Mouse (Mus musculus): ENCODE results near the gene Smim20.

Gene Smim20

GRCm38 (mm10) chr5:53261999-53262398 is 4.9 kb upstream of the Smim20 start:
- in situ Hi-C loops (cut with MboI; ENCODE audit: unreplicated experiment in 2 of 2) = loop anchor here (10.0 to 25.0 kb wide), 2 partner anchors 733 to 1075 kb away; partner anchors contain the start of genes Dhx15 (in 1 of the 2) and Stim2 (in 1 of the 2)

- in situ Hi-C loops (cut with MboI; ENCODE audit: unreplicated experiment in 2 of 2) = loop anchor here (10.0 to 25.0 kb wide), 2 partner anchors 731 to 1077 kb away; partner anchors contain the start of genes Dhx15 (in 1 of the 2) and Stim2 (in 1 of the 2)
These were observed 2.8 kb upstream of the Smim20 start for GRCm38 (mm10) chr5:53264061-53264460.

GRCm38 (mm10) chr5:53265740-53266139 is 1.1 kb upstream of the Smim20 start:
- in situ Hi-C loops (cut with MboI; ENCODE audit: unreplicated experiment in 2 of 2) = loop anchor here (5.0 to 25.0 kb wide), 3 partner anchors 33 to 1078 kb away; partner anchors contain the start of genes Dhx15 (in 1 of the 2) and Stim2 (in 1 of the 2)

- in situ Hi-C loops (cut with MboI; ENCODE audit: unreplicated experiment in 2 of 2) = loop anchor here (5.0 to 25.0 kb wide), 3 partner anchors 34 to 1079 kb away; partner anchors contain the start of genes Dhx15 (in 1 of the 2) and Stim2 (in 1 of the 2)
These were observed 702 bp upstream of the Smim20 start for GRCm38 (mm10) chr5:53266181-53266580.

- in situ Hi-C loops (cut with MboI; ENCODE audit: unreplicated experiment in 2 of 2) = loop anchor here (5.0 to 25.0 kb wide), 3 partner anchors 36 to 1081 kb away; partner anchors contain the start of genes Dhx15 (in 1 of the 2) and Stim2 (in 1 of the 2)
These were observed 1.3 kb downstream of the Smim20 start for GRCm38 (mm10) chr5:53268095-53268692.

GRCm38 (mm10) chr5:53269799-53270198 is 2.9 kb downstream of the Smim20 start:
- in situ Hi-C loops (cut with MboI; ENCODE audit: unreplicated experiment in 2 of 2) = loop anchor here (5.0 to 25.0 kb wide), 5 partner anchors 37 to 1082 kb away; partner anchors contain the start of genes Dhx15 (in 1 of the 2) and Stim2 (in 1 of the 2)

- in situ Hi-C loops (cut with MboI; ENCODE audit: unreplicated experiment in 2 of 2) = loop anchor here (5.0 to 25.0 kb wide), 3 partner anchors 321 to 1084 kb away; partner anchors contain the start of gene Dhx15 (in 1 of the 2)
These were observed 4.2 kb downstream of the Smim20 start for GRCm38 (mm10) chr5:53270947-53271711.

- in situ Hi-C loops (cut with MboI; ENCODE audit: unreplicated experiment in 2 of 2) = loop anchor here (5.0 to 25.0 kb wide), 3 partner anchors 320 to 1085 kb away; partner anchors contain the start of gene Dhx15 (in 1 of the 2)
These were observed 5.7 kb downstream of the Smim20 start for GRCm38 (mm10) chr5:53272626-53273025.

GRCm38 (mm10) chr5:53273699-53274430 is 7.0 kb downstream of the Smim20 start:
- in situ Hi-C loops (cut with MboI; ENCODE audit: unreplicated experiment in 2 of 2) = loop anchor here (5.0 to 25.0 kb wide), 3 partner anchors 318 to 1087 kb away; partner anchors contain the start of gene Dhx15 (in 1 of the 2)

GRCm38 (mm10) chr5:53274811-53275355 is 8.0 kb downstream of the Smim20 start:
- in situ Hi-C loops (cut with MboI; ENCODE audit: unreplicated experiment in 2 of 2) = loop anchor here (5.0 to 25.0 kb wide), 3 partner anchors 317 to 1088 kb away; partner anchors contain the start of gene Dhx15 (in 1 of the 2)

GRCm38 (mm10) chr5:53275376-53275775 is 8.5 kb downstream of the Smim20 start:
- in situ Hi-C loops (cut with MboI; ENCODE audit: unreplicated experiment in 2 of 2) = loop anchor here in 1 of 2 experiments (10.0 kb wide), 1 partner anchor 319 kb away; no protein-coding TSS in a partner anchor

GRCm38 (mm10) chr5:53276470-53277022 is 9.7 kb downstream of the Smim20 start:
- in situ Hi-C loops (cut with MboI; ENCODE audit: unreplicated experiment in 2 of 2) = loop anchor here in 1 of 2 experiments (10.0 kb wide), 1 partner anchor 318 kb away; no protein-coding TSS in a partner anchor

GRCm38 (mm10) chr5:53277716-53278263 is 10.9 kb downstream of the Smim20 start:
- in situ Hi-C loops (cut with MboI; ENCODE audit: unreplicated experiment in 2 of 2) = loop anchor here in 1 of 2 experiments (10.0 kb wide), 1 partner anchor 317 kb away; no protein-coding TSS in a partner anchor

- in situ Hi-C loops (cut with MboI; ENCODE audit: unreplicated experiment in 2 of 2) = loop anchor here in 1 of 2 experiments (10.0 kb wide), 1 partner anchor 315 kb away; no protein-coding TSS in a partner anchor
These were observed 12.4 kb downstream of the Smim20 start for GRCm38 (mm10) chr5:53279216-53279813.

- in situ Hi-C loops (cut with MboI; ENCODE audit: unreplicated experiment in 2 of 2) = no loop called here
These were observed 15.6 kb downstream of the Smim20 start for GRCm38 (mm10) chr5:53282487-53282886.

GRCm38 (mm10) chr5:53286406-53286805 is 19.5 kb downstream of the Smim20 start:
- in situ Hi-C loops (cut with MboI; ENCODE audit: unreplicated experiment in 2 of 2) = no loop called here

- in situ Hi-C loops (cut with MboI; ENCODE audit: unreplicated experiment in 2 of 2) = no loop called here
These were observed 22.6 kb downstream of the Smim20 start for GRCm38 (mm10) chr5:53289438-53289837.

GRCm38 (mm10) chr5:53294627-53295026 is 27.7 kb downstream of the Smim20 start:
- in situ Hi-C loops (cut with MboI; ENCODE audit: unreplicated experiment in 2 of 2) = no loop called here
